Mouse (Mus musculus): ENCODE measurements at regions not wholly inside any gene's neighbourhood (a gene's known extent, or its start where the extent isn't known, plus 50 kb on each side); places are given as distances from the start of the nearest gene placed in this dataset.

GRCm38 (mm10) chr8:10695181-10695580 lies 313.1 kb downstream of the Irs2 start:
- no peak overlapping the region for H3K27ac ChIP-seq (ENCODE audit: insufficient read depth, low read depth, low read length)
- no peak for TF ChIP-seq CTCF (IDR thresholded peaks at IDR 0.05; ENCODE audit: low read depth, low read length)
- no peak for TF ChIP-seq POLR2A (IDR thresholded peaks at IDR 0.05; ENCODE audit: borderline replicate concordance, low read depth, low read length)
- H3K4me1 ChIP-seq (ENCODE audit: control insufficient read depth, insufficient read depth, low read length) = no peaks in the 10 kb centered on the region
- no peak overlapping the region for H3K4me3 ChIP-seq (ENCODE audit: insufficient read depth, low read length)

GRCm38 (mm10) chr8:10690659-10691058 lies 317.6 kb downstream of the Irs2 start:
- H3K27ac ChIP-seq (ENCODE audit: insufficient read depth, low read depth, low read length) = no peak overlapping the region
- H3K4me3 ChIP-seq (ENCODE audit: insufficient read depth, low read length) = no peak overlapping the region
- no peak for TF ChIP-seq CTCF (IDR thresholded peaks at IDR 0.05; ENCODE audit: low read depth, low read length)
- no peak for TF ChIP-seq POLR2A (IDR thresholded peaks at IDR 0.05; ENCODE audit: borderline replicate concordance, low read depth, low read length)
- no peaks in the 10 kb centered on the region for H3K4me1 ChIP-seq (ENCODE audit: control insufficient read depth, insufficient read depth, low read length)

- no peak overlapping the region for H3K4me3 ChIP-seq (ENCODE audit: insufficient read depth, low read length)
- TF ChIP-seq POLR2A (IDR thresholded peaks at IDR 0.05; ENCODE audit: borderline replicate concordance, low read depth, low read length) = no peak
- no peak for TF ChIP-seq CTCF (IDR thresholded peaks at IDR 0.05; ENCODE audit: low read depth, low read length)
- no peak overlapping the region for H3K27ac ChIP-seq (ENCODE audit: insufficient read depth, low read depth, low read length)
- H3K4me1 ChIP-seq (ENCODE audit: control insufficient read depth, insufficient read depth, low read length) = no peaks in the 10 kb centered on the region
These were observed 318.4 kb downstream of the Irs2 start for GRCm38 (mm10) chr8:10689881-10690280.

DNA sequence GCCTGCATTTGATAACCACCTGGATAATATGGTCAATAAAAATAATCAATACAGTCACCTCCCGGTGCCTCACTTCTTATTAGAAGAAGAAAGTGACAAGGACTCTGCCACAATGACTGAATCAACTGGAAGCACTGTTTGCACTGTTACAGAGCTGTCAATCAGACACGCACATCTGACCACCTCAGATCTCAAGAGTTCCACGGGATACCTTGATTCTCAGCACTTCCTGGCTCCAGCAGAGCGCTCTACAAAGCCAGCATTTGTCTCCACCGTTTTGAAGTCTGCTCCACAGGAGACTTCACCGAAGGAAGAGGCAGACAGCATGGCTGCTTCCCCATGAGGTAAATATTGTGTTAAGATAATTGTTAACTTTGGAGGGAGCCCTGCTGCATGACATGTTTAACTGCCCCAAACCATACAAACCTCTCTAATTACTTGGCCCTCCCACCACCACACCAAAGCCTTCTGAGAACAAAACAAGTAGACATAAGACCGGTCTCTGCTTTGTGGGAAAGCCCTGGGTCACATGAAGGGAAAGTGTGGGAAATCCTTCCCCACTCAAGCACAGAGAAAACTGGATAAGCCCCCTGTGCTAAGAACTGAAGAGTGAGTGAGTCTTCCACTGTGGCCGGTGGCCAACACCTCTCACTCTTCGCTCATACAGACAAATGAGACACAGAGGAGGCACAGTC lies 320.2 kb downstream of the Irs2 start:
- TF ChIP-seq CTCF (IDR thresholded peaks at IDR 0.05; ENCODE audit: low read depth, low read length) = no peak
- no peak for TF ChIP-seq POLR2A (IDR thresholded peaks at IDR 0.05; ENCODE audit: borderline replicate concordance, low read depth, low read length)
- Histone ChIP-seq H3K4me1 (ENCODE audit: control insufficient read depth, insufficient read depth, low read length) (peaks cover 4% of the 10 kb centered on the region; the same call in 1 of the 2 replicates), H3K4me3 (ENCODE audit: insufficient read depth, low read length) (no peak overlapping the region), H3K27ac (ENCODE audit: insufficient read depth, low read depth, low read length) (no peak overlapping the region)

All from bone marrow macrophage, adult 2 months (primary cell).